Mouse (Mus musculus) embryonic facial prominence, embryonic 15.5 days (tissue): ENCODE data around the gene Lmo7. TPM values are rescaled to one million over a fixed set of nuclear protein-coding genes. Genes with fewer than 3 reads are reported as not detected.

Experiments used
- ATAC-seq: fragments of 200-750 bp; cut with Nextera tagmentation; 2 replicates; pipeline ENCODE4 v1.8.0; 2017; ENCODE audit warnings: low read depth, moderate TSS enrichment; ENCODE audit not compliant: insufficient number of reproducible peaks, low FRiP score, low TSS enrichment
- H3K27ac ChIP-seq: fragments of 300-500 bp; sonication (generic); replicated peaks from 2 replicates; pipeline ENCODE4 v1.5.1; 2015; ENCODE audit warnings: mild to moderate bottlenecking, inconsistent platforms
- H3K27me3 ChIP-seq: fragments of 300-500 bp; sonication (generic); 2 replicates; pipeline ENCODE4 v1.6.1; 2015; ENCODE audit warnings: inconsistent platforms
- H3K36me3 ChIP-seq: fragments of 300-500 bp; sonication (generic); 2 replicates; pipeline ENCODE4 v1.6.1; 2015; ENCODE audit warnings: mild to moderate bottlenecking, inconsistent platforms
- H3K4me1 ChIP-seq: fragments of 300-500 bp; sonication (generic); 2 replicates; pipeline ENCODE4 v1.6.1; 2015; ENCODE audit warnings: inconsistent platforms
- H3K4me2 ChIP-seq: fragments of 300-500 bp; sonication (generic); replicated peaks from 2 replicates; pipeline ENCODE4 v1.6.1; 2015; ENCODE audit warnings: mild to moderate bottlenecking, inconsistent platforms
- H3K4me3 ChIP-seq: fragments of 300-500 bp; sonication (generic); replicated peaks from 2 replicates; pipeline ENCODE4 v1.5.1; 2015; ENCODE audit warnings: mild to moderate bottlenecking, inconsistent platforms
- H3K9ac ChIP-seq: fragments of 300-500 bp; sonication (generic); 2 replicates; pipeline ENCODE4 v1.6.1; 2015; ENCODE audit warnings: inconsistent platforms
- H3K9me3 ChIP-seq: fragments of 300-500 bp; sonication (generic); replicated peaks from 2 replicates; pipeline ENCODE4 v1.6.1; 2016; ENCODE audit warnings: inconsistent platforms
- WGBS: fragments of 180-500 bp; shearing (Covaris S2); methylation state at CpG from one replicate; pipeline ENCODE4 v1.1.7; 2015; 5-methylcytosine and 5-hydroxymethylcytosine counted together
- polyA plus RNA-seq: library from polyadenylated mRNA; unstranded; fragments of >200 nt; fragmentation: Nextera tagmentation; extraction: Ambion mirVana; gene quantifications from 2 replicates; pipeline ENCODE4 v1.2.1, GENCODE M21; 2015

The Lmo7 gene
- polyA plus RNA-seq, 1 experiment from 2014 or later, result 39.3 TPM

DNA sequence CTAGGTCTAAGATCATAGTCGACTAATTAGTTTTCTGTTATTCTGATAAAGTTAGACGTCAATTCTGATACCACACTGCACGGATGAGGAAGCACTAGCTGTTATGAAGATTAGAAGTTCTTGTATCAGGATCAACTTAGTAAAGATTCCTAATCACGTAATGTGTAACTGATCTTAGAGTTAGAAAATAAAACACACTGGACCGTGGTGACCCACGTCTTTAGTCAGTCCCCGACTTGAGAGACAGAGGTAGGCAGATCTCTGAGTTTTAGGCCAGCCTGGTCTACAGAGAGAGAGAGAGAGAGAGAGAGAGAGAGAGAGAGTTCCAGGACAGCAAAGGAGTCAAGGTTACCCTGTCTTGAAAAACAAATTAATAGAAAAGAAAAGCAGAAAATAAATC, 18.7 kb downstream of the Lmo7 start:
- Histone ChIP-seq H3K9ac (no peak overlapping the region), H3K27me3 (no peaks in the 10 kb centered on the region), H3K4me2 (no peak overlapping the region), H3K4me1 (peaks cover 13% of the 10 kb centered on the region; the same call in 1 of the 2 replicates), H3K9me3 (no peaks in the 10 kb centered on the region), H3K4me3 (no peak overlapping the region), H3K36me3 (no peaks in the 10 kb centered on the region), H3K27ac (no peak overlapping the region)
- ATAC-seq, result no peak
- 80% methylated on average over 7 of the region's 7 CpGs for WGBS

DNA sequence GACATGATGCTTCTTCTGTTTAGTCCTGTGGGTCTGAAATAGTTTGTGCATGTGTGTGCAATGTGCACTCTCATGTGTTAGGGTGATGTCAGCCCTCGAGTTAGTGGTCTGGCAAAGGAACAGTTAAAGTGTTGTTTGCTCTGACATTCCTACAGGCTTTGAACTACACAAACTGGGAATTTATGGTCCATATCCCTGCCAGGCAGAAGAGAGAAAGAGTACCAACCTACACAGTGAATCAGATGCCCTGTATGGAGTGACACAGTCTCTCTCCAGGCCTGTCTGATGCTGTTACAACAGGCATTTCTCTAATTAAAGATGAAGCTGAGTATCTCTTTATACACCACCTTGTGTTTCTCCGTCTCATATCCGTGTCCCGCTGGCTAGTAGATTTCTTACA, 21.2 kb downstream of the Lmo7 start:
- no peak overlapping the region for H3K27ac ChIP-seq
- ATAC-seq, result no peak
- 74% methylated on average over 4 of the region's 4 CpGs for WGBS
- no peak overlapping the region for H3K4me2 ChIP-seq
- H3K4me3 ChIP-seq, result no peak overlapping the region
- no peaks in the 10 kb centered on the region for H3K27me3 ChIP-seq
- no peaks in the 10 kb centered on the region for H3K36me3 ChIP-seq
- no peak overlapping the region for H3K9ac ChIP-seq
- no peaks in the 10 kb centered on the region for H3K9me3 ChIP-seq
- peaks cover 11% of the 10 kb centered on the region; the same call in 1 of the 2 replicates for H3K4me1 ChIP-seq

DNA sequence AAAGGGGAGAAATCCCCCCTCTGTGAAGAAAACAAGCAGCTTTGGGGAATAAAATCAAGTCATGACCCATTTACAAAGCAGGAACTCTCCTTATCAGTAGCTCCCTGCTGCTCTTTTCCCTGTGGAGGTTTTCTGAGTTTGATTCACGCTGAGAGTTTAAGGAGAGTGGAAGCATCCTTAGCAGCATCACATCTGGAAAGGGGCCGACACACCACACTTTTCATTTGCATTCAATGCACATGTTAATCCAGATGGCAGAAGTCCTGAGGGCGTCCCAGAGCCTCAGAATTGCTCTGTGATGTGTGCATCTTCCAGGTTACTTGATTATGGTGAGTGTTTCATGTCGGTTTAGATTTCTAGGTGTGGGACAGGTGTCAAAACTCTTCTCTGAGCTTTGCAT, 25.7 kb downstream of the Lmo7 start:
- no peaks in the 10 kb centered on the region for H3K9me3 ChIP-seq

DNA sequence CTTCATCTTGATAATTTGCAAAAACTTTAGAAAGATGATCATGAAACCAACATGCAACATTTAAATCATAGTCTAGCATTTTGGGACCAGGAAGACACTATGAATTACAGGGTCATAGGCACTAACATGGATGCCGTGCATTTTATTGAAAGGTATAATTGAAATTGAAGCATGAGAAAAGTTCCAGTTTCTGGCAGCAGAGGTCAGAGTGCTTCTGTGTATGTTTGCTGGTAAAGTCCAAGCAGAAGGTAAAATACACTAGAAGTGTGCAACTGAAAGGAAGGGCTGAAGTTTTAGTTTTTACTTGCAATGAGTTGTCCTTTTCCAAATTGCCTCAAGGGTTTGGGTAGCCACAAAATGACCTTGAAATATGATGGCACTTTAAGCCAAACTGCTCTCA, 32.5 kb downstream of the Lmo7 start:
- no peak overlapping the region for H3K4me3 ChIP-seq
- H3K4me2 ChIP-seq, result no peak overlapping the region
- H3K9ac ChIP-seq, result no peak overlapping the region
- no peaks in the 10 kb centered on the region for H3K9me3 ChIP-seq
- no peak for ATAC-seq
- no peaks in the 10 kb centered on the region for H3K4me1 ChIP-seq
- no peaks in the 10 kb centered on the region for H3K27me3 ChIP-seq
- H3K27ac ChIP-seq, result no peak overlapping the region
- no peaks in the 10 kb centered on the region for H3K36me3 ChIP-seq
- 24% methylated on average over 1 of the region's 1 CpGs for WGBS

More for the DNA sequence above, 25.7 kb downstream of the Lmo7 start:
- no peak for ATAC-seq
- no peak overlapping the region for H3K27ac ChIP-seq
- 32% methylated on average over 4 of the region's 4 CpGs for WGBS
- no peaks in the 10 kb centered on the region for H3K36me3 ChIP-seq
- H3K9ac ChIP-seq, result no peak overlapping the region
- H3K4me1 ChIP-seq, result no peaks in the 10 kb centered on the region
- no peaks in the 10 kb centered on the region for H3K27me3 ChIP-seq
- no peak overlapping the region for H3K4me2 ChIP-seq
- H3K4me3 ChIP-seq, result no peak overlapping the region

DNA sequence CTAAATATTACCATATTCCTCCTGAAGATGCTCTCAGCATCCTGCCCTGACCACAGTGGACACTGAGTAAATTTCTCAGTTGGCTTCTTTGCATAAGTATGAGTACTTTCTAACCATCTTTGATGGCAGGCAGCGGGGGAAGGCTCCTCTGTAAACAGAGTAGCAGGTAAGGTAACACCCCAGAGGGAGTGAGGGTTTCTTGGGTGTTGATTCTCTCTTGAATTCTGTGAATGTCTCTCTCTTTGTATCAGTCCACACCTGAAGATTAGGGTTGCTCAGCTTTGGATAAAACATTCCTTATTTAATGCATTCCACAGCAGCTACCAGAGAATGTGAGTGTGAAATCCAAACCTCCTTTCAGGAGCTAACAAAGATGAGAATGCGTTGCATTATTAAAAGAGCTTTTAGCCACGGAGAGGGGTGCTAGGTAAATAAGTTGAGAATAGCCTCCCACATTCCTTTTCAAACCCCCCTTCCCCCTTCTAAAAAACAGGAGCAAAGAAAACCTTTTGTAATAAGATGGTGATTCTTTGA, 34.1 kb downstream of the Lmo7 start:
- no peaks in the 10 kb centered on the region for H3K4me1 ChIP-seq
- no peaks in the 10 kb centered on the region for H3K36me3 ChIP-seq
- H3K9ac ChIP-seq, result no peak overlapping the region
- WGBS, result 39% methylated on average over 3 of the region's 3 CpGs
- no peaks in the 10 kb centered on the region for H3K9me3 ChIP-seq
- no peaks in the 10 kb centered on the region for H3K27me3 ChIP-seq
- no peak overlapping the region for H3K4me2 ChIP-seq
- no peak; the same call in 1 of the 2 replicates for ATAC-seq
- no peak overlapping the region for H3K4me3 ChIP-seq
- H3K27ac ChIP-seq, result no peak overlapping the region

DNA sequence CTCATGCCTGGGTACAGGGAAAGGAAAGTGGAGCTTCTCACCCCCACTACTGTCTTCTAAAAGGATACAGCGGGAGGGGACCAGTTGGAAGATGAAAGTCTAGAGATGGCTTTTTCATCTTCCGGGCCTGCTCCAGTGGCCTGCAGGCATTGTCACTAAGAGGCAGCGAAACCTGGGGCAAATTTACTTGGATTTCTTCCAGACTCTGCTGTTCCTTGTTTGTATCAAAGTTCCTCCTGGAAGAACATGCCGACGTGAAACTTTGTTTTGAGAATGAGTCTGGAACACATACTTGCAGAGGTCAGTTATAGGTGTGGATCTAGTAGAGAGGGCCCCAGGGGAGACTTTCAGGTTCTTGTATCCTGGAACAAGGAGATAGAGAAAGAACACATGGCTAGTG, 41.6 kb downstream of the Lmo7 start:
- H3K4me1 ChIP-seq, result no peaks in the 10 kb centered on the region
- H3K27ac ChIP-seq, result no peak overlapping the region
- no peak overlapping the region for H3K9ac ChIP-seq
- no peak overlapping the region for H3K4me3 ChIP-seq
- no peaks in the 10 kb centered on the region for H3K9me3 ChIP-seq
- 54% methylated on average over 5 of the region's 5 CpGs for WGBS
- no peaks in the 10 kb centered on the region for H3K27me3 ChIP-seq
- ATAC-seq, result no peak
- H3K36me3 ChIP-seq, result no peaks in the 10 kb centered on the region
- H3K4me2 ChIP-seq, result no peak overlapping the region

DNA sequence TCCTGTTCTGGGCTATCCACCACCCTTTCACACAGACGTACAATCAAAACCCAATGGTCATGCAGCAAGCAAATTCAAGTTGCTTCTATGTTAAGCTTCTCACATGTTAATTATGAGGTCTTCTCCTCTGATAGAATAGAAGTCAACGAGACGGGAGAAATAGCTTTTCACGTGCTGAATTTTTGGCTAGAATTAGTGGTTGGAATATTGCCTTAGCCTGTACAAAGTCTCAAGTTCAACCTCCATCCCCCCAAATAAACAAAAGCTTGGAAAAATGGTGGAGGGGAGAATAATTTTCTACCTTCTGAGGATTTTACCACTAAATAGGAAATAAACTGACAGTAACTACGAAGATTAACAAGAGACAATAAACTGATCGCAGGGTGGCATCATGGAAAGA, 42.0 kb downstream of the Lmo7 start:
- Histone ChIP-seq H3K36me3 (no peaks in the 10 kb centered on the region), H3K9me3 (no peaks in the 10 kb centered on the region), H3K4me3 (no peak overlapping the region), H3K27me3 (no peaks in the 10 kb centered on the region), H3K9ac (no peak overlapping the region), H3K4me1 (no peaks in the 10 kb centered on the region), H3K4me2 (no peak overlapping the region), H3K27ac (no peak overlapping the region)
- 89% methylated on average over 6 of the region's 6 CpGs for WGBS
- no peak for ATAC-seq

DNA sequence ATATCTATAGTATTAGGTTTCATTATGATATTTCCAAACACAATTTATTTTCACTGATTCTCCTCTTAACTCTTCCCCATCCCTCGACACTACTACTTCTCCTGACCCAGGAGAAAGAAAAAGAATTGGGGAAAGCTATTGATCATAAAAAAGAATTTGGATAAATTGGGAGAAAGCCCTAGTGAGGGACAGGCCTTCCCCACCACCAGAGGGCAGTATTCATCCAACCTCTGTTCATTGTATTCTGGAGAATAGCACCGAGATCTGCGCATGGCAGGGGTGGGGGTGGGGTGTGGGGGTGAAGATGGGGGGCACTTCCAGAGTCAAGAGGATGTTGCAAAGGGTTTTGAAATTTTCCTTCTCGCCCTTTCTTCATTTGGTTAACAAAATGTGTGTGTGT, 44.9 kb downstream of the Lmo7 start:
- Histone ChIP-seq H3K36me3 (no peaks in the 10 kb centered on the region), H3K4me1 (no peaks in the 10 kb centered on the region), H3K9me3 (no peaks in the 10 kb centered on the region), H3K27ac (no peak overlapping the region), H3K9ac (no peak overlapping the region), H3K27me3 (no peaks in the 10 kb centered on the region), H3K4me3 (no peak overlapping the region), H3K4me2 (no peak overlapping the region)
- WGBS, result 58% methylated on average over 4 of the region's 4 CpGs
- no peak for ATAC-seq

DNA sequence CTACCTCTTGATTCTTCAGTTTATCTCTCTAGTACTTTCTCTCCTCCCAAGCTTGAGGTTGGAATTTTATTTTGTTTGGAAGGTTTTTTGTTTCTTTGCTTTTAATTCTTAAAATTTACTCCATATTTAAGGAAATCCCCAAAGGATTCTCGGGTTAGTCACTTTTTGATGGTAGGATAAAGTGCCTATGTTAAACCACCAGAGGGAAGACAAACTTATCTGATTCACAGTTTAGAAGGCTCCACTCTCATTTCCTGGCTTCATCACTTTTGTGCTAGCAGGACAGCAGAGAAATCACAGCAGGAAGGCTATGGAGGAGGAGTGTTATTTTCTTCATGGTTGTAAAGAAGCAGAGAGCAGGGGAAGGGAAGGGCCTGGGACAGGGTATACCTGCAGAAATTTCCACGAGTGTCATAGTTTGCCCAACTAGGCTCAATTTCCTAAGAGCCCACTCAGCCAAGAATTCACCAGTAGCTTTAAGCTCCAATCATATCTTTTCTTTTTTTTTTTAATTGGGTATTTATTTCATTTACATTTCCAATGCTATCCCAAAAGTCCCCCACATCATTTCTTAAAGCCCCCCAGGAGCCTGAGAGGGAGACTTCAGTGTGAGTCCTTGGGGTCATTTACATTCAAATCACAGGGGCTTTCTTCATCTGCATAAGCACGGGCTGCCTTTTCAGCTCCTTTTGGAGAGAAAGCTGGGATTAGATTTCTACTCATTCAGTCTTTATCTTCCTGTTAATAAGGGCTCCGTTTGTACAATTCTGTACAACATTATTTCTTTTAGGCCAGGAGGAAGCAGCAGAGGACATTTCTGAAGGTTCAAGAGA, 46.8 kb downstream of the Lmo7 start:
- H3K4me1 ChIP-seq, result no peaks in the 10 kb centered on the region
- no peak overlapping the region for H3K4me3 ChIP-seq
- H3K4me2 ChIP-seq, result no peak overlapping the region
- ATAC-seq, result no peak
- H3K27me3 ChIP-seq, result no peaks in the 10 kb centered on the region
- H3K9me3 ChIP-seq, result no peaks in the 10 kb centered on the region
- 29% methylated on average over 4 of the region's 4 CpGs for WGBS
- no peaks in the 10 kb centered on the region for H3K36me3 ChIP-seq
- no peak overlapping the region for H3K9ac ChIP-seq
- H3K27ac ChIP-seq, result no peak overlapping the region

DNA sequence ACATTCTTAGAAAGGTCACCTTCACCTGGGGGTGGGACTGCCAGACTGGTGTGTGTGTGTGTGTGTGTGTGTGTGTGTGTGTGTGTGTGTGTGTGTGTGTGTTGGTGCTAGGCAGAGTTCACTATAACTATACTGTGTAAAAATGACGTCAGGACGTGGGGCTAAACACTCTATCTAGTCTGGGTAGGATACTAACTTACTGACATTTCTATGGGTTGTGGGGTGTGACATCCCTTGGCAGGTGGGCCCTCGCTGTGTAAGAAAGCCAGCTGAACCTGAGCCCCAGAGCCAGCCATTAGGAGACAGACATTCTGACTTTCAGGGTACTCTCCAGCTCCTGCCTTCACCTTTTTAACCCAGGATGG, 47.4 kb downstream of the Lmo7 start:
- WGBS, result 59% methylated on average over 3 of the region's 3 CpGs
- Histone ChIP-seq H3K9me3 (no peaks in the 10 kb centered on the region), H3K4me2 (no peak overlapping the region), H3K4me1 (no peaks in the 10 kb centered on the region), H3K36me3 (no peaks in the 10 kb centered on the region), H3K9ac (no peak overlapping the region), H3K4me3 (no peak overlapping the region), H3K27ac (no peak overlapping the region), H3K27me3 (no peaks in the 10 kb centered on the region)
- ATAC-seq, result no peak

DNA sequence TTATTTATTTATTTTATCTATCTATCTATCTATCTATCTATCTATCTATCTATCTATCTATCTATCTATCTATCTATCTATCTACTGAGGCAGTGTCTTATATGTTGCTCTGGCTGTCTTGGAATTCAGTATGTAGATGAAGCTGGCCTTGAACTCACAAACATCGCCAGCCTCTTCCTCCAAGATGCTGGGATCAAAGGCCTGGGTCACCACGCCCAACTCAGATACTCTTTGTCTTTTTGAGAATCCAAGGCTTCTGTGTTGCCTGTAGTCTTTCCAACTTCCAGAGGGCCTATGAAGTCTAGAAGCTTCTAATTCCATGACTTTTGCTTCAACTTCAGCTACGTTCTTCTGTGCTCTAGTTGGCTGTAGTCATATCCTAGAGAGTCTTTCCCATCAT, 48.7 kb downstream of the Lmo7 start:
- Histone ChIP-seq H3K27ac (no peak overlapping the region), H3K27me3 (no peaks in the 10 kb centered on the region), H3K9ac (no peak overlapping the region), H3K9me3 (no peaks in the 10 kb centered on the region), H3K4me1 (no peaks in the 10 kb centered on the region), H3K4me2 (no peak overlapping the region), H3K4me3 (no peak overlapping the region), H3K36me3 (no peaks in the 10 kb centered on the region)
- 93% methylated on average over 3 of the region's 3 CpGs for WGBS
- ATAC-seq, result no peak

DNA sequence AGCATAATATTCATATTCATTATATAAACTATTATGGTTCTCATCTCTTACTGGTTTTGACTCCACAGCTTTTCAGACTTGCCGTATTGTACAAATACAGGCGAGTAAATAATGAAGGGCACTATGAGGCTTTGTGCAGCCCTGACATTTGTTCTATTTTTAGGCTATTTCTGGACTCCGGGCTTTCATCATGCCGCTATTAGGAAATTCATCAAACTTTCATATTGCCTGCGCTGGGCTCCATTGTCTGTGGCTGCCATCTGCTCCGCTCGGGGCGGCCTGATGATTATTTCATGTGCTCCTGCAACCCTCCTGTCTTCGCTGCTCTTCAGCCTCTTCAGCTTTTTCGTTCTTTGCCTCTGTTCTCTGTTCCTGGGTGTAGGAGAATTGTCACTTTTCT, 50.3 kb downstream of the Lmo7 start:
- Histone ChIP-seq H3K36me3 (no peaks in the 10 kb centered on the region), H3K27me3 (no peaks in the 10 kb centered on the region), H3K27ac (no peak overlapping the region), H3K9ac (no peak overlapping the region), H3K4me3 (no peak overlapping the region), H3K9me3 (no peaks in the 10 kb centered on the region), H3K4me2 (no peak overlapping the region), H3K4me1 (no peaks in the 10 kb centered on the region)
- WGBS, result 90% methylated on average over 10 of the region's 10 CpGs
- ATAC-seq, result no peak
